Mouse (Mus musculus): ENCODE data around the gene Slc36a4. TPM values are rescaled to one million over a fixed set of nuclear protein-coding genes. Genes with fewer than 3 reads are reported as not detected.
A peak's percentile ranks its signal among the peaks of the same experiment; 100 is the strongest.

Slc36a4 gene
- polyA plus RNA-seq, 1 experiment: 0.01 TPM

DNA sequence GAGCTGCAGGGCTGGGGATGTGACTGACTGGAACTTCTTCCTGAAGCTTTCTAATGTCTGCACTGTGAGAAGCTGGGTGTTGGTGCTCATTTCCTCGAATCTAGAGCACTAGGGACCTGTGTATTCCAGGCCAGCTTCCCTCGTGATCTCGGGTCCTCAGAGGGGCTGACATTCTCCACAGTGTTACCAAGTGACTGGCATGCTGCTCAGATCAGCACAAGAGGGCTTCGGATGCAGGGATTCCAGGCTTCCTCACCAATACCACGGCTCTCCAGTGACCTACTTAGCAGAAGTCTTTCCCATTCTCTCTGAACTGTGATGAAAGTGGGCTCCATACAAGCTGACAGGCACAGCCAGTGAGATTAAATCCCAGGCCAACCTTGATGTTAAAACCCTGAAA, 14.5 kb upstream of the Slc36a4 start:
- Histone ChIP-seq H3K9me3 (ENCODE audit: control insufficient read depth, low read length) (no peaks in the 10 kb centered on the region), H3K27me3 (ENCODE audit: control insufficient read depth) (no peaks in the 10 kb centered on the region), H3K36me3 (ENCODE audit: control insufficient read depth) (no peaks in the 10 kb centered on the region), H3K4me3 (replicated peaks) (no peak overlapping the region), H3K4me1 (ENCODE audit: control insufficient read depth) (no peaks in the 10 kb centered on the region)
- TF ChIP-seq TAL1 (IDR thresholded peaks at IDR 0.05; ENCODE audit: low read length) (no peak), GATA1 (IDR thresholded peaks at IDR 0.05; ENCODE audit: low read length) (no peak)

DNA sequence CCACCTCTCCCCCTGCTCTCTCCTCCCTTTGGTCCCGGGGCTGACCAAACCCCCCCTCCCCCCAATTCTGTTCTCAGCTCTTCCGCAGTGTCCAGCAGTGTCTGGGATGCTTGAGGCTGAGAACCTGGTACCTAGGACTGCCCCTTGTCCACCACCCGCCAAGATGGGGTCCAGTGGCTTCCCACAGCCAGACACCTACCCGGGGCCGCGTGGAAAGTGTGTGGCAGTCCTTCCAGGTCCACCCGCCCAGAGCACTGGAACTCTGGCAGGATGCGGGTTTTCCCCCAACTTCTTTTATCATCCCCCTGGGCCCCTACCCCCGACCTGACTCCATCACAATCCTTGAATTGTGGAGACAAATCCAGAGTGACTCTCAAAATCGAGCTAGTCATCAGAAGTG, 3.8 kb upstream of the Slc36a4 start:
- Histone ChIP-seq H3K36me3 (ENCODE audit: control insufficient read depth) (no peaks in the 10 kb centered on the region), H3K27me3 (ENCODE audit: control insufficient read depth) (peaks cover 19% of the 10 kb centered on the region), H3K4me3 (replicated peaks) (no peak overlapping the region), H3K4me1 (ENCODE audit: control insufficient read depth) (peaks cover 12% of the 10 kb centered on the region), H3K9me3 (ENCODE audit: control insufficient read depth, low read length) (no peaks in the 10 kb centered on the region)
- TF ChIP-seq GATA1 (IDR thresholded peaks at IDR 0.05; ENCODE audit: low read length): no peak
- TF ChIP-seq TAL1 (IDR thresholded peaks at IDR 0.05; ENCODE audit: low read length): no peak

DNA sequence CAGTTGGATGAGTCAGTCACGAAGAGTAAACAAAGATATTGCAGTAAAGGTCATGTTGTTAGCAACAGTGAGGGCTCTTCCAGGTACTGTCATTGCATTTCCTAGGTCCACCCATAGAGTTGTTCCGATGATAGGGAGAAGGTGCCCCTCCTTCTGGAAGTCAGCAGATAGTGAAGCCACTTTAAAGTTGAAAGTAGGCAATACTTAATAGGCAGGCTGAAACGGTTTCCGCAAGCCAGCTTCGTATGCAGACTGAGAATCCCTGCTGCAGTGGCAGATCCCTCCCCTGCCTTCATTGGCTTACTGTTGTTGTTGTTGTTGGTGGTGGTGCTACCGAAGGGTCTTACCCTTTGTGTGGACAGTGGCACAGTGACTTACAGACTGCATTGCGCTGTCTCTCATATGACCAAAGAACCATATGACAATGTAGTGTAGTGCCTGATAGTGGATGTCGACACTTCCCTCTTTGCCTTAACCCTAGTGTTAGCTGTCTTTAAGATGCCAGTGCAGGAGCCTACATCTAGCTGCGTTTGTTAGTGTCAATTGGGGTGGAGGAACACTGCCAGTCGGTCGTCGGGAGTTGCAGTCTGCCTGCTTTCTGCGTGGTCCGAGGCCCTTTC, 449 bp upstream of the Slc36a4 start:
- H3K4me3 ChIP-seq (replicated peaks): peak overlapping the region; percentile 60
- H3K27me3 ChIP-seq (ENCODE audit: control insufficient read depth): peaks cover 21% of the 10 kb centered on the region

DNA sequence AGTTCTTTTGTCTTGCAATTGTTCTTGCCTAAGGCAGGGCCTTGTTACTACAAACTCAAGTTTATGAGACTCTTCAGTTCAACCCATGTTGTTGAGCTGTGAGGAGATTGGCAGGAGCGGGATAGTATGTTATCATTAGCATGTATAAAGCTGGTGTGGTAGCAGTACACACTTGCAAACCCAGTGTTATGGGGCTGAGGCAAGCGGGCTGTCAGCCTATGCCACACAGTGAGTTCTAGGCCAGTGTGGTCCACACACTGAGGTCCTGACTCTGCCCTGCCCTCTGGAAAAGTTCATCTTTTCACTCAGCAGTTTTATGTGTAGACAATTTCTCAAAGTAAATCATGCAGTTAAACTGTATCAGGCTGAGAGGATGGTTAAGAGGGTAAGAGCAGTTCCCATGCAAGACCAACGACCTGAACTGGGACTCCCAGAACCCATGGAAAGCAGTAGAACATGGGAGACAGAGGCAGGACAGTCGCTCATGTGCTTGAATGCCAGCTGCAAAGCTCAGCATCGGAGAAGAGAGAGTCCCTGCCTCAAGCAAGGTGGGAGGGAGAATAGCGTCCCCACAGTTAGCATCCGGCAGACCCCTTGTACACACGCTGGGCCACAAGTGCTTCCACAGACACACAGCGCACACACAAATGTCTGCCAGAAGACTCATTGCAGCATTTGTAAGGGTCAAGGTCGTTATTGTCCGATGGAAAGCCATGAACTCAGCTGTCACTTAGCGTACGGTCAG, 1.5 kb downstream of the Slc36a4 start:
- Histone ChIP-seq H3K27me3 (ENCODE audit: control insufficient read depth) (peaks cover 21% of the 10 kb centered on the region), H3K4me1 (ENCODE audit: control insufficient read depth) (peaks cover 12% of the 10 kb centered on the region), H3K36me3 (ENCODE audit: control insufficient read depth) (no peaks in the 10 kb centered on the region), H3K4me3 (replicated peaks) (no peak overlapping the region), H3K9me3 (ENCODE audit: control insufficient read depth, low read length) (no peaks in the 10 kb centered on the region)
- TF ChIP-seq GATA1 (IDR thresholded peaks at IDR 0.05; ENCODE audit: low read length) (no peak), TAL1 (IDR thresholded peaks at IDR 0.05; ENCODE audit: low read length) (no peak)

More for the DNA sequence above, 449 bp upstream of the Slc36a4 start:
- H3K36me3 ChIP-seq (ENCODE audit: control insufficient read depth): no peaks in the 10 kb centered on the region
- H3K9me3 ChIP-seq (ENCODE audit: control insufficient read depth, low read length): no peaks in the 10 kb centered on the region
- no peak for TF ChIP-seq TAL1 (IDR thresholded peaks at IDR 0.05; ENCODE audit: low read length)
- no peak for TF ChIP-seq GATA1 (IDR thresholded peaks at IDR 0.05; ENCODE audit: low read length)
- peaks cover 12% of the 10 kb centered on the region for H3K4me1 ChIP-seq (ENCODE audit: control insufficient read depth)

DNA sequence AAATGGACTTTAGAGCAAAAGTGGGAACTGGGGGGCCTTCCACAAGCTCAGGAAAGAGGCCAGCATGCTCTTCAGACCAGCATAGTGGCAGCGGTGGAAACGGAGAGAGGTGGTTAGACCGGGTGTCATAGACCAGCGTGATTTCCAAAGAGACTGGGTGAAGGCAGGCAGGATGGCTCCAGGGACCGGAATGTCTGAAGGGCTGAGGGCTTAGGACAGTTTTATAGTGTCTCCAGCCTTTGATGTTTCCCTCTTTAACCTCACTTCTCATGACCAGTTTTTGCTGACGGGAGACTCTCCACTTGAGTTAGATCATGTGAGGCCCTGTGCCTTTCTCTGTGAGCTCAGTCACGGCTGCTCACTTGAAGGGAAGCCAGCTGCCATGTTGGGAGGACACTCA, 2.1 kb downstream of the Slc36a4 start:
- H3K27me3 ChIP-seq (ENCODE audit: control insufficient read depth): peaks cover 21% of the 10 kb centered on the region
- H3K4me1 ChIP-seq (ENCODE audit: control insufficient read depth): peaks cover 12% of the 10 kb centered on the region
- H3K9me3 ChIP-seq (ENCODE audit: control insufficient read depth, low read length): no peaks in the 10 kb centered on the region
- no peak overlapping the region for H3K4me3 ChIP-seq (replicated peaks)
- H3K36me3 ChIP-seq (ENCODE audit: control insufficient read depth): no peaks in the 10 kb centered on the region
- no peak for TF ChIP-seq TAL1 (IDR thresholded peaks at IDR 0.05; ENCODE audit: low read length)
- no peak for TF ChIP-seq GATA1 (IDR thresholded peaks at IDR 0.05; ENCODE audit: low read length)

DNA sequence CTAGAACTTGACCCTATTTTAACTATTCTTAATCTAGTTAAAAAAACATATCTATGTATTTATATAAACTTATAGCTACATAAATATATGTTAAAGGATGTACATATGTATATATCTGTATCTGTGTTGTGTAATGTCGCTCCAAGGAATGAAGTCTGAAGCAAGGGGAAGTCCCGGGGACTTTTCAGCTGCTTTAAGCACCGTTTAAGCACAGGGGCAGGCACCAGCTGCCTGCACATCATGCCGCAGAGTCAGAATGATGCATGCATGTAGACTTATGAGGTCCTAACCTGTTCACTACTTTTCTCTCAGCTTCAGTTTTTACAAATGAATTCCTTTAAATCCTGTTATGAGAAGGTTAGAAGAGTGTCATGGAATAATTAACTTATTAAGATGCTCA, 5.3 kb downstream of the Slc36a4 start:
- Histone ChIP-seq H3K36me3 (ENCODE audit: control insufficient read depth) (no peaks in the 10 kb centered on the region), H3K9me3 (ENCODE audit: control insufficient read depth, low read length) (no peaks in the 10 kb centered on the region), H3K4me3 (replicated peaks) (no peak overlapping the region), H3K27me3 (ENCODE audit: control insufficient read depth) (peaks cover 8% of the 10 kb centered on the region), H3K4me1 (ENCODE audit: control insufficient read depth) (peaks cover 3% of the 10 kb centered on the region)
- no peak for TF ChIP-seq GATA1 (IDR thresholded peaks at IDR 0.05; ENCODE audit: low read length)
- TF ChIP-seq TAL1 (IDR thresholded peaks at IDR 0.05; ENCODE audit: low read length): no peak

DNA sequence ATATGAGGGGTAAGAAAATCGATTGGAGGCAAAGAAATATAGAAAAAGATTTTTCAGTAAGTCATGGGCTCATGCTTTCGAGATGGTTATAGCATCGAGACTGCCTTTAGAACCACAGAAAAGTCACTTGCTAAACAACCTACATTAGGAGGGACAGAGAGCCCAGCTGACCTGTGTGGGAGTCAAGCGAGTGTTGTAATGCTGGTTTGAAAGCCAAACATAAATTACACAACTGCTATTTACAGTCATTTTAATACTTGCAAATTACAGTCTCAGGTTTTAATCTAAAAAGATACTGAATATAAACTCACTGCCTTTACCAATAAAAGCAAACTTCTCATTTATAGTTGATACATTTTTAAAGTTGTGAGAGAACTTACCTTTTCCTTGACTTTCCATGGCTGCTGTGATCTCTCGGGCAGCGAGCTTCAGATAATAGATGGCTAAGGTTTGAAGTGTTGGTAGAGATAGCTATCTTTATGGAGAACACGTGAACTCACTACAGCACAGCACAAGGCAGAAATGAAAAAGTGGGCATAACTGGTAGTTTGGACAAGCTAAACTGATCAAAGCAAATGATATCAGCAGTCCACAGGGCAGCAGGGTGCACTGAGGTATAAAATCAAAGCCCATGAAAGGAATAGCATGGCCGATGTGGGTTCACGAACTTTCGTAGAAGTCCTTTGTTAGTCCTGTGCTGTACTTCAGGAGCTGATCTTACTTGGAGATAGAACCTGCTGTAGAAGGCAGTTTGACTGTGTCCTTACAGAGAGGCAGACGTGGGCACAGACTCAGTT, 5.9 kb downstream of the Slc36a4 start:
- no peaks in the 10 kb centered on the region for H3K36me3 ChIP-seq (ENCODE audit: control insufficient read depth)
- H3K4me1 ChIP-seq (ENCODE audit: control insufficient read depth): no peaks in the 10 kb centered on the region
- no peak overlapping the region for H3K4me3 ChIP-seq (replicated peaks)
- TF ChIP-seq TAL1 (IDR thresholded peaks at IDR 0.05; ENCODE audit: low read length): no peak
- TF ChIP-seq GATA1 (IDR thresholded peaks at IDR 0.05; ENCODE audit: low read length): no peak
- 0 out of 2 replicates have a peak, but pooled peaks cover 2% of the 10 kb centered on the region for H3K27me3 ChIP-seq (ENCODE audit: control insufficient read depth)
- no peaks in the 10 kb centered on the region for H3K9me3 ChIP-seq (ENCODE audit: control insufficient read depth, low read length)

DNA sequence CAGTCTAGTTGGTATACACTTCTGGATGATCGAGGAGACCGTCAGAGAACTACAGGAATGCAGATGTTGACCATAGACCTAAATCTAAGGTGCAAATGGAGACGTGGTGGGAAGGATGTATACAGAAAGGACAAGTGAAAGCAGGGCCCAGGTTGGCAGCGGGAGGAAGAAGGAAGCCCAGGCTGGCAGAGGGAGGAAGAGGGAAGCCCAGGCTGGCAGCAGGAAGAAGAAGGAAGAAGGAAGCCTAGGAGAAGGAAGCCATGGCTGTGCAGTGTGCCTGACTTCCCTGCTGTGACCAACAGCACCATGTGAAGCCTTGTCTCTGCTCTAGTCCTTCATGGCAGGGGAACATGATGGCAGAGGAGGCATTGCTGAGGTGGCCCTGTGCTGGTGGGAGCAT, 7.8 kb downstream of the Slc36a4 start:
- Histone ChIP-seq H3K9me3 (ENCODE audit: control insufficient read depth, low read length) (no peaks in the 10 kb centered on the region), H3K4me1 (ENCODE audit: control insufficient read depth) (no peaks in the 10 kb centered on the region), H3K4me3 (replicated peaks) (no peak overlapping the region), H3K27me3 (ENCODE audit: control insufficient read depth) (no peaks in the 10 kb centered on the region), H3K36me3 (ENCODE audit: control insufficient read depth) (no peaks in the 10 kb centered on the region)
- TF ChIP-seq TAL1 (IDR thresholded peaks at IDR 0.05; ENCODE audit: low read length): 0 out of 3 replicates have a peak, but pooled peaks have one; percentile 1
- TF ChIP-seq GATA1 (IDR thresholded peaks at IDR 0.05; ENCODE audit: low read length): no peak

DNA sequence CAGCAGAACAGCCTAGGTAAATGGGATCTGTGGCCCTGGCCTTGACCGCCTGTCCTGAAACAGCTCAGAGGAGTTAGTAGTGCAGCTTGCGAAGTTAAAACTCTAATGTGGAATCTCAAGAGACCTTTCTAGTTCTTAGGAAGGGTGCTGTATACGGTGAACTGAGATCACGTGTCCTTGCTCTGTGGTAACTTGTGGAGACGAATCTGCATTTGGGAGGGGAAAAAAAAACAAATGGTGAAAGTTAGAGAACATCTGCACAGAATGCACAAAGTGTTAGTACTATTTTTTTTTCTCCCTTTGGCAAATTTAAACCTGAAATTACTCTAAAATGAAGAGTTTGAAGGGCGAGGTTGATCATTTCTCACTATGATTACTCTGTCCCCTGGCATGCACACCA, 8.8 kb downstream of the Slc36a4 start:
- H3K27me3 ChIP-seq (ENCODE audit: control insufficient read depth): no peaks in the 10 kb centered on the region
- no peaks in the 10 kb centered on the region for H3K36me3 ChIP-seq (ENCODE audit: control insufficient read depth)
- H3K4me3 ChIP-seq (replicated peaks): no peak overlapping the region
- TF ChIP-seq TAL1 (IDR thresholded peaks at IDR 0.05; ENCODE audit: low read length) (no peak), GATA1 (IDR thresholded peaks at IDR 0.05; ENCODE audit: low read length) (no peak)
- no peaks in the 10 kb centered on the region for H3K9me3 ChIP-seq (ENCODE audit: control insufficient read depth, low read length)
- no peaks in the 10 kb centered on the region for H3K4me1 ChIP-seq (ENCODE audit: control insufficient read depth)

All from erythroblast, embryonic 14.5 days (primary cell).